Mouse (Mus musculus): ENCODE measurements at regions not wholly inside any gene's neighbourhood (a gene's known extent, or its start where the extent isn't known, plus 50 kb on each side); places are given as distances from the start of the nearest gene placed in this dataset.

GRCm38 (mm10) chr16:77401185-77401943 lies 200.5 kb downstream of the Gm11146 start:
- TF ChIP-seq CTCF (IDR thresholded peaks at IDR 0.05; ENCODE audit: low read depth, low read length) = no peak
- no peak for TF ChIP-seq GATA1 (IDR thresholded peaks at IDR 0.05; ENCODE audit: borderline replicate concordance, low read length)

All from G1E (cell line).